ENCODE assay signal across 7 mouse cellular contexts in the genomic region with DNA sequence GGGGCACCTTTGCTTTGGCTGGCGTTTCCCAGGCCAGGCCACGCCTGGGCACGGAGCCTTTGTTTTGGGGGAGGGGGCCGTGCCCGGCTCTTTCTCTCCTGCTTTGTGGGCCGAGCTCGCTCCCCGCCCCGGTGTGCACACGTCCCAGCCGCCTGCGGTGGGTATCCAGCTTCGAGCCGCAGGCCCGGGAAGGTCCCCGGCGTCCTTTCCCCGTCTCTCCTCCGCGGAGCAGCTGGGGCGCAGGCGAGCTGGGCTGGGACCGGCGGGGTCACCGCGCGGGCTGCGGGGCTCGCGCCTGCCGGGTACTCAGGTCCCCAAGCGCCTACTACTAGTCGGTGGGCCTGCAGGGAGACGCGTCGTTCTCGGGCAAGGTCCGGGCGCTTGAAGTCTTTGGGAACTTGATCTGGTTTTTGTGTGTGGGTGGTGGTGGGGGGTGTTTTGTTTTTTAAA. TPM values are rescaled to one million over a fixed set of nuclear protein-coding genes. Genes with fewer than 3 reads are reported as not detected.
DNase-seq lines count a peak whose midpoint lies in the region; ATAC-seq and TF ChIP-seq lines count a peak whose summit lies in the region.

No protein-coding gene starts in this region.

- TF ChIP-seq CTCF in spleen, adult 2 months (IDR thresholded peaks at IDR 0.05; ENCODE audit: extremely low read depth, insufficient read depth, insufficient read length, insufficient replicate concordance), result no peak

- no peaks in the 10 kb centered on the region for H3K27me3 ChIP-seq in spleen, adult 2 months (ENCODE audit: control insufficient read depth, insufficient read depth, low read length)
- no peaks in the 10 kb centered on the region for H3K27me3 ChIP-seq in forebrain, embryonic 11.5 days (ENCODE audit: control insufficient read depth, insufficient read depth, low read length)
- peaks cover 9% of the 10 kb centered on the region; the same call in 1 of the 2 replicates for H3K27me3 ChIP-seq in limb, embryonic 15.5 days
- H3K27me3 ChIP-seq in stomach, embryonic 15.5 days (replicated peaks), result 0 out of 2 replicates have a peak, but pooled peaks cover 5% of the 10 kb centered on the region

- intact Hi-C loops in gastrocnemius, postnatal 14 days (cut with DNase I; ENCODE audit: low total_unique reads), result no loop called here

- TF ChIP-seq POLR2A in spleen, adult 2 months (IDR thresholded peaks at IDR 0.05; ENCODE audit: low read depth, low read length), result no peak

- peaks cover 12% of the 10 kb centered on the region; the same call in 1 of the 2 replicates for H3K4me1 ChIP-seq in spleen, adult 2 months (ENCODE audit: control insufficient read depth, insufficient read depth, insufficient read length)
- H3K4me1 ChIP-seq in forebrain, embryonic 11.5 days (replicated peaks; ENCODE audit: control insufficient read depth, insufficient read depth, low read length), result peaks cover 3% of the 10 kb centered on the region; the same call in 1 of the 2 replicates
- peaks cover 18% of the 10 kb centered on the region; the same call in 1 of the 2 replicates for H3K4me1 ChIP-seq in limb, embryonic 15.5 days
- peaks cover 10% of the 10 kb centered on the region; the same call in 1 of the 2 replicates for H3K4me1 ChIP-seq in stomach, embryonic 15.5 days

- H3K4me2 ChIP-seq in forebrain, embryonic 11.5 days (ENCODE audit: low read depth, low read length, severe bottlenecking), result peak overlapping the region; percentile 49
- H3K4me2 ChIP-seq in limb, embryonic 15.5 days, result peak overlapping the region; percentile 67
- H3K4me2 ChIP-seq in stomach, embryonic 15.5 days, result peak overlapping the region; percentile 55

- no peaks in the 10 kb centered on the region for H3K9me3 ChIP-seq in forebrain, embryonic 11.5 days (ENCODE audit: control insufficient read depth, low read length)
- H3K9me3 ChIP-seq in limb, embryonic 15.5 days, result no peaks in the 10 kb centered on the region
- H3K9me3 ChIP-seq in stomach, embryonic 15.5 days, result no peaks in the 10 kb centered on the region

- under 1% methylated on average over 39 of the region's 39 CpGs for WGBS in spleen, adult 2 months
- WGBS in forebrain, embryonic 11.5 days, result under 1% methylated on average over 38 of the region's 39 CpGs
- 0% methylated on average over 33 of the region's 39 CpGs for WGBS in limb, embryonic 15.5 days
- 0% methylated on average over 34 of the region's 39 CpGs for WGBS in stomach, embryonic 15.5 days

- H3K36me3 ChIP-seq in spleen, adult 2 months (ENCODE audit: control insufficient read depth, insufficient read depth, low read length), result peaks cover 31% of the 10 kb centered on the region
- H3K36me3 ChIP-seq in forebrain, embryonic 11.5 days (ENCODE audit: control insufficient read depth, insufficient read depth, low read length), result peaks cover 9% of the 10 kb centered on the region; the same call in 1 of the 2 replicates
- H3K36me3 ChIP-seq in limb, embryonic 15.5 days, result peaks cover 14% of the 10 kb centered on the region
- H3K36me3 ChIP-seq in stomach, embryonic 15.5 days, result peaks cover 10% of the 10 kb centered on the region

- H3K4me3 ChIP-seq in spleen, adult 2 months (ENCODE audit: extremely low read depth, insufficient read depth, insufficient read length), result peak overlapping the region; percentile 100
- peak overlapping the region; percentile 94 for H3K4me3 ChIP-seq in forebrain, embryonic 11.5 days (ENCODE audit: low read depth, low read length)
- peak overlapping the region; percentile 83 for H3K4me3 ChIP-seq in limb, embryonic 15.5 days
- H3K4me3 ChIP-seq in stomach, embryonic 15.5 days (replicated peaks), result peak overlapping the region; percentile 97

- no peak for DNase-seq in spleen, adult 2 months (ENCODE audit: low read depth in 1 of 2, low spot score in 2 of 2)
- no peak for DNase-seq in spleen, postnatal 36 days (ENCODE audit: low spot score in 2 of 2)
- no peak for DNase-seq in forebrain, embryonic 11.5 days (ENCODE audit: low spot score)
- DNase-seq in gastrocnemius, postnatal 14 days, result no peak
- DNase-seq in cerebellum, adult 9-11 months, result no peak

- ATAC-seq in forebrain, embryonic 11.5 days (replicated peaks; ENCODE audit: low FRiP score), result peak; percentile 79; the same call in 1 of the 2 replicates
- peak; percentile 78 for ATAC-seq in limb, embryonic 15.5 days (ENCODE audit: insufficient number of reproducible peaks, low FRiP score, low TSS enrichment, low read depth)
- ATAC-seq in stomach, embryonic 15.5 days (ENCODE audit: insufficient read depth, low FRiP score, low read depth), result peak; percentile 61

- peak overlapping the region; percentile 97 for H3K27ac ChIP-seq in spleen, adult 2 months (ENCODE audit: insufficient read depth, low read length)
- peak overlapping the region; percentile 84 for H3K27ac ChIP-seq in forebrain, embryonic 11.5 days (ENCODE audit: low read depth, low read length)
- H3K27ac ChIP-seq in limb, embryonic 15.5 days, result peak overlapping the region; percentile 93
- H3K27ac ChIP-seq in stomach, embryonic 15.5 days, result peak overlapping the region; percentile 94

- peak overlapping the region; percentile 98 for H3K9ac ChIP-seq in forebrain, embryonic 11.5 days (ENCODE audit: low read length)
- H3K9ac ChIP-seq in limb, embryonic 15.5 days, result peak overlapping the region; percentile 91
- peak overlapping the region; percentile 85 for H3K9ac ChIP-seq in stomach, embryonic 15.5 days

RNA-seq across cellular contexts. Expression of a gene that starts 0.4 kb away (rescaled TPM):
- 130 and 132 TPM in 2 replicates for polyA plus RNA-seq in spleen, adult 2 months (2012; rRNA removed)
- 152 and 170 TPM in 2 replicates for polyA plus RNA-seq in forebrain, embryonic 11.5 days (2014; fragmentation: Nextera tagmentation; extraction: Ambion mirVana)
- polyA plus RNA-seq in limb, embryonic 15.5 days (2015; fragmentation: Nextera tagmentation; extraction: Ambion mirVana), result 71.1 and 75.8 TPM in 2 replicates
- 63.3 and 66.5 TPM in 2 replicates for polyA plus RNA-seq in stomach, embryonic 15.5 days (2015; fragmentation: Nextera tagmentation; extraction: Ambion mirVana)
- total RNA-seq in gastrocnemius, postnatal 14 days (2021), result 10 to 100 TPM; 25.8 to 27.0 TPM

RNA-seq across cellular contexts. Expression of a gene that starts 7.2 kb away (rescaled TPM):
- polyA plus RNA-seq in spleen, adult 2 months (2012; rRNA removed), result 3.1 and 4.1 TPM in 2 replicates
- polyA plus RNA-seq in forebrain, embryonic 11.5 days (2014; fragmentation: Nextera tagmentation; extraction: Ambion mirVana), result 4.1 and 5.6 TPM in 2 replicates
- 5.2 and 8.5 TPM in 2 replicates for polyA plus RNA-seq in limb, embryonic 15.5 days (2015; fragmentation: Nextera tagmentation; extraction: Ambion mirVana)
- 5.3 and 5.9 TPM in 2 replicates for polyA plus RNA-seq in stomach, embryonic 15.5 days (2015; fragmentation: Nextera tagmentation; extraction: Ambion mirVana)
- under 1 TPM; 0.78 to 0.98 TPM for total RNA-seq in gastrocnemius, postnatal 14 days (2021)

RNA-seq across cellular contexts. Expression of a gene that starts 22.8 kb away (rescaled TPM):
- polyA plus RNA-seq in spleen, adult 2 months (2012; rRNA removed), result 79.5 and 88.3 TPM in 2 replicates
- polyA plus RNA-seq in forebrain, embryonic 11.5 days (2014; fragmentation: Nextera tagmentation; extraction: Ambion mirVana), result 0.49 and 0.53 TPM in 2 replicates
- polyA plus RNA-seq in limb, embryonic 15.5 days (2015; fragmentation: Nextera tagmentation; extraction: Ambion mirVana), result 2.9 and 3.2 TPM in 2 replicates
- polyA plus RNA-seq in stomach, embryonic 15.5 days (2015; fragmentation: Nextera tagmentation; extraction: Ambion mirVana), result 2.9 and 3.0 TPM in 2 replicates
- 1 to 10 TPM in 1 of 2 experiments, under 1 TPM in 1; 0.97 to 1.2 TPM for total RNA-seq in gastrocnemius, postnatal 14 days (2021)

RNA-seq across cellular contexts. Expression of a gene that starts 25.8 kb away (rescaled TPM):
- 8.8 and 9.6 TPM in 2 replicates for polyA plus RNA-seq in spleen, adult 2 months (2012; rRNA removed)
- 12.8 and 13.4 TPM in 2 replicates for polyA plus RNA-seq in forebrain, embryonic 11.5 days (2014; fragmentation: Nextera tagmentation; extraction: Ambion mirVana)
- polyA plus RNA-seq in limb, embryonic 15.5 days (2015; fragmentation: Nextera tagmentation; extraction: Ambion mirVana), result 68.3 and 70.6 TPM in 2 replicates
- 108 and 121 TPM in 2 replicates for polyA plus RNA-seq in stomach, embryonic 15.5 days (2015; fragmentation: Nextera tagmentation; extraction: Ambion mirVana)
- total RNA-seq in gastrocnemius, postnatal 14 days (2021), result 10 to 100 TPM; 10.8 to 12.6 TPM

RNA-seq across cellular contexts. Expression of a gene that starts 41.6 kb away (rescaled TPM):
- polyA plus RNA-seq in spleen, adult 2 months (2012; rRNA removed), result 1.4 and 2.0 TPM in 2 replicates
- polyA plus RNA-seq in forebrain, embryonic 11.5 days (2014; fragmentation: Nextera tagmentation; extraction: Ambion mirVana), result 0.90 and 1.2 TPM in 2 replicates
- 56.3 and 61.5 TPM in 2 replicates for polyA plus RNA-seq in limb, embryonic 15.5 days (2015; fragmentation: Nextera tagmentation; extraction: Ambion mirVana)
- 19.3 and 26.5 TPM in 2 replicates for polyA plus RNA-seq in stomach, embryonic 15.5 days (2015; fragmentation: Nextera tagmentation; extraction: Ambion mirVana)
- not detected for total RNA-seq in gastrocnemius, postnatal 14 days (2021)

Comparison
In these comparisons a context has a peak if more than half of its experiments do, and no peak if none do; other contexts are left out.
1. RNA of a gene that starts 22.8 kb away (polyA plus RNA-seq): 79.5 to 88.3 TPM in spleen, adult 2 months; 2.9 to 3.2 TPM in limb, embryonic 15.5 days, 2.9 to 3.0 TPM in stomach, embryonic 15.5 days and 0.49 to 0.53 TPM in forebrain, embryonic 11.5 days; every median in the first group is over 10 times any median in the second.
2. Peak in every context shown above with its lines, with median percentiles within 50 percentile points of each other: H3K27ac ChIP-seq, H3K4me3 ChIP-seq, ATAC-seq, H3K4me2 ChIP-seq and H3K9ac ChIP-seq.